Comparison of ENCODE assay signal across 7 mouse cellular contexts in the genomic region with DNA sequence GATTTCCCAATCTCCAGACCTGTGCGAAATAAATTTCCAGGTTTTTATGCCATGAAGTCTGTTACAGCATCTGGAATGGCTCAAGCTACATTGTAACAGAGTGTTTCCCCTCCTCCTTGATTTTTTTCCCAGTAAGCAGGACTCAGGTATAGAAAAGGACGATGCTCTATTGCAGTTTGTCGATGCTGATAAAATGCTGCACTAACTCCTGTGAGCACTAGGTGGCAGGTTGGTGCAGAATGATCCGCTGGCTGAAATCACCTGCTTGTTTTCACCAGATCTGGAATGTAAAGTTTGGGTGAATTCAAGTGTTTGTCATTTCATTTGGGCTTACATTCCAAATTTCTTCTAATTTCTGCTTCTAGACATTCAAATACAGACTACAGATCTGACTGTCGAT. TPM values are rescaled to one million over a fixed set of nuclear protein-coding genes. Genes with fewer than 3 reads are reported as not detected.
DNase-seq lines count a peak whose midpoint lies in the region; ATAC-seq and TF ChIP-seq lines count a peak whose summit lies in the region.

No protein-coding gene starts in this region.

- H3K9me3 ChIP-seq in CH12.LX (replicated peaks; ENCODE audit: low read length) = no peaks in the 10 kb centered on the region
- H3K9me3 ChIP-seq in forebrain, postnatal 0 days (ENCODE audit: low read length) = no peaks in the 10 kb centered on the region
- no peaks in the 10 kb centered on the region for H3K9me3 ChIP-seq in neural tube, embryonic 15.5 days (replicated peaks)

- no peaks in the 10 kb centered on the region for H3K79me2 ChIP-seq in CH12.LX (replicated peaks; ENCODE audit: control insufficient read depth, extremely low read depth, insufficient read depth, poor library complexity, severe bottlenecking)

- no peak overlapping the region for H3K4me2 ChIP-seq in CH12.LX (ENCODE audit: insufficient read depth, low read depth, poor library complexity, severe bottlenecking)
- H3K4me2 ChIP-seq in forebrain, postnatal 0 days (ENCODE audit: low read depth) = no peak overlapping the region
- no peak overlapping the region for H3K4me2 ChIP-seq in neural tube, embryonic 15.5 days

- no peak for TF ChIP-seq EP300 in CH12.LX (IDR thresholded peaks at IDR 0.05; ENCODE audit: low read length)

- 6% methylated on average over 5 of the region's 5 CpGs for WGBS in forebrain, postnatal 0 days
- 4% methylated on average over 5 of the region's 5 CpGs for WGBS in neural tube, embryonic 15.5 days

- peaks cover 0 to 8% of the 10 kb centered on the region in 2 experiments; a peak in 1 of 4 replicates for H3K4me1 ChIP-seq in CH12.LX (ENCODE audit: control insufficient read depth in 1 of 2, insufficient read depth in 2 of 2)
- H3K4me1 ChIP-seq in forebrain, postnatal 0 days (ENCODE audit: insufficient read depth) = no peaks in the 10 kb centered on the region
- H3K4me1 ChIP-seq in neural tube, embryonic 15.5 days = no peaks in the 10 kb centered on the region

- no peak overlapping the region for H3K9ac ChIP-seq in CH12.LX (ENCODE audit: insufficient read depth, low read depth)
- no peak overlapping the region for H3K9ac ChIP-seq in forebrain, postnatal 0 days
- H3K9ac ChIP-seq in neural tube, embryonic 15.5 days (replicated peaks) = no peak overlapping the region

- intact Hi-C loops in left cerebral cortex, postnatal 25 days (cut with DNase I) = loop anchor here (5.0 kb wide), 1 partner anchor 1125 kb away; no protein-coding TSS in a partner anchor

- no peaks in the 10 kb centered on the region for H3K27me3 ChIP-seq in CH12.LX (replicated peaks)
- no peaks in the 10 kb centered on the region for H3K27me3 ChIP-seq in forebrain, postnatal 0 days (ENCODE audit: insufficient read depth, low read length)
- H3K27me3 ChIP-seq in neural tube, embryonic 15.5 days (replicated peaks) = no peaks in the 10 kb centered on the region

- peak; percentile 84 to 91 for TF ChIP-seq CTCF in CH12.LX (conservative IDR thresholded peaks at IDR 0.05 in 1 of 2, IDR thresholded peaks at IDR 0.05 in 1 of 2; ENCODE audit: low read depth in 2 of 2, low read length in 2 of 2)
- TF ChIP-seq CTCF in forebrain, postnatal 0 days (IDR thresholded peaks at IDR 0.05; ENCODE audit: low read depth) = peak; percentile 86

- DNase-seq in layer of hippocampus, adult 11-12 months (ENCODE audit: low spot score) = peak; percentile 32
- DNase-seq in layer of hippocampus, adult 9-11 months = no peak
- DNase-seq in CH12.LX (ENCODE audit: extremely low read depth) (peak; percentile 54), ZHBTc4 (ENCODE audit: low read depth, low spot score) (peak; percentile 67)
- DNase-seq in forebrain, postnatal 0 days = peak; percentile 74
- DNase-seq in left cerebral cortex, postnatal 25 days (ENCODE audit: low spot score in 2 of 2) = peak; percentile 62 to 69

- TF ChIP-seq POLR2A in CH12.LX (IDR thresholded peaks at IDR 0.05; ENCODE audit: low read depth, low read length) = no peak

- peak; percentile 71 for TF ChIP-seq RAD21 in CH12.LX (IDR thresholded peaks at IDR 0.05; ENCODE audit: low read depth, low read length)

- H3K27ac ChIP-seq in CH12.LX (ENCODE audit: insufficient read depth, low read depth) = no peak overlapping the region
- no peak overlapping the region for H3K27ac ChIP-seq in forebrain, postnatal 0 days (ENCODE audit: low read depth, low read length)
- H3K27ac ChIP-seq in neural tube, embryonic 15.5 days (replicated peaks) = no peak overlapping the region

- in situ Hi-C loops in CH12.LX (cut with MboI; ENCODE audit: low pct_ligation_motif_present, low pct_unique_long_range_greater_than_20kb, low sequenced_read_pairs) = no loop called here

- dilution Hi-C loops in CH12.LX (cut with MboI; ENCODE audit: extremely low pct_ligation_motif_present, extremely low pct_unique_long_range_greater_than_20kb, low sequenced_read_pairs) = no loop called here

- peak; percentile 60 for ATAC-seq in forebrain, postnatal 0 days
- ATAC-seq in neural tube, embryonic 15.5 days (ENCODE audit: low FRiP score) = peak; percentile 76

- no peaks in the 10 kb centered on the region for H3K36me3 ChIP-seq in CH12.LX (replicated peaks in 1 of 2; ENCODE audit: control insufficient read depth in 1 of 2, insufficient read depth in 1 of 2, low read length in 1 of 2)
- H3K36me3 ChIP-seq in forebrain, postnatal 0 days (ENCODE audit: insufficient read depth) = no peaks in the 10 kb centered on the region
- no peaks in the 10 kb centered on the region for H3K36me3 ChIP-seq in neural tube, embryonic 15.5 days

- H3K4me3 ChIP-seq in CH12.LX (replicated peaks in 1 of 3; ENCODE audit: low read depth in 2 of 3, low read length in 2 of 3, poor library complexity in 1 of 3) = no peak overlapping the region
- no peak overlapping the region for H3K4me3 ChIP-seq in forebrain, postnatal 0 days (ENCODE audit: low read depth, low read length)
- no peak overlapping the region for H3K4me3 ChIP-seq in neural tube, embryonic 15.5 days (replicated peaks)

TF ChIP-seq in CH12.LX, 34 proteins besides CTCF, POLR2A, EP300 and RAD21:
- no peak for TF ChIP-seq MAFK (IDR thresholded peaks at IDR 0.05; ENCODE audit: insufficient replicate concordance, low read length)
- peak; percentile 69 for TF ChIP-seq SMC3 (IDR thresholded peaks at IDR 0.05; ENCODE audit: low read depth, low read length)
TF ChIP-seq in CH12.LX: peak in this region for 1.

RNA-seq across cellular contexts. Expression of gene Slc17a5, which starts 9.0 kb away (rescaled TPM):
- 6.7 and 7.6 TPM in 2 replicates for total RNA-seq in CH12.LX (2012; rRNA removed)
- 4.9 and 5.7 TPM in 2 replicates for total RNA-seq in CH12.LX (2014; rRNA removed)
- 7.0 and 7.6 TPM in 2 replicates for polyA plus RNA-seq in CH12.LX (2012; ENCODE audit: insufficient read length, low read depth)
- total RNA-seq in forebrain, postnatal 0 days (2014; rRNA removed) = 11.1 and 11.5 TPM in 2 replicates
- 10.5 and 16.1 TPM in 2 replicates for polyA plus RNA-seq in forebrain, postnatal 0 days (2015; fragmentation: Nextera tagmentation; extraction: Ambion mirVana)
- 10 to 100 TPM; 18.2 to 18.5 TPM for total RNA-seq in left cerebral cortex, postnatal 25 days (2021)
- 15.2 and 17.0 TPM in 2 replicates for polyA plus RNA-seq in neural tube, embryonic 15.5 days (2015; fragmentation: Nextera tagmentation; extraction: Ambion mirVana)

RNA-seq across cellular contexts. Expression of gene Cd109, which starts 18.5 kb away (rescaled TPM):
- total RNA-seq in CH12.LX (2012; rRNA removed) = 0.13 and 0.21 TPM in 2 replicates
- total RNA-seq in CH12.LX (2014; rRNA removed) = 0.52 and 0.62 TPM in 2 replicates
- 0.65 and 0.73 TPM in 2 replicates for polyA plus RNA-seq in CH12.LX (2012; ENCODE audit: insufficient read length, low read depth)
- 1.6 and 3.9 TPM in 2 replicates for total RNA-seq in forebrain, postnatal 0 days (2014; rRNA removed)
- polyA plus RNA-seq in forebrain, postnatal 0 days (2015; fragmentation: Nextera tagmentation; extraction: Ambion mirVana) = 0.86 and 1.2 TPM in 2 replicates
- under 1 TPM; 0.57 to 0.76 TPM for total RNA-seq in left cerebral cortex, postnatal 25 days (2021)
- 1.2 and 3.0 TPM in 2 replicates for polyA plus RNA-seq in neural tube, embryonic 15.5 days (2015; fragmentation: Nextera tagmentation; extraction: Ambion mirVana)
